Mouse (Mus musculus) cerebellum, adult 2 months (tissue): ENCODE results near the gene Htr6.

Experiments
- CTCF ChIP-seq: fragments of 200-500 bp; IDR thresholded peaks from 2 replicates; pipeline ENCODE4 v1.5.1; 2011; ENCODE audit warnings: low read depth, mild to moderate bottlenecking, control low read depth, low read length, moderate library complexity, borderline replicate concordance; ENCODE audit not compliant: insufficient read depth
- POLR2A ChIP-seq: fragments of 200-500 bp; IDR thresholded peaks from 2 replicates; pipeline ENCODE4 v1.6.1; 2011; ENCODE audit warnings: low read length, control low read depth, borderline replicate concordance; ENCODE audit not compliant: insufficient read depth

- TF ChIP-seq CTCF (no peak), POLR2A (no peak)
Observed at GRCm38 (mm10) chr4:139064831-139065230, 10.5 kb downstream of the Htr6 start.
